Mouse (Mus musculus) gastrocnemius, adult 8-10 months (tissue): ENCODE measurements around the gene Rbm43. TPM values are rescaled to one million over a fixed set of nuclear protein-coding genes. Genes with fewer than 3 reads are reported as not detected.
A peak's percentile ranks its signal among the peaks of the same experiment; 100 is the strongest.

Experiments
- DNase-seq, 2 experiments: peaks; one replicate each; pipeline ENCODE4 v3.0.0; 2022; ENCODE audit warnings: low spot score in 2 of 2
- total RNA-seq, 4 experiments: library from RNA; stranded (reverse); gene quantifications; 2 replicates each; pipeline ENCODE4 v1.2.4; 2022

Rbm43 gene
- 1 to 10 TPM in 1 of 4 experiments, under 1 TPM in 3; 0.27 to 1.4 (median 0.69) TPM for total RNA-seq

DNA sequence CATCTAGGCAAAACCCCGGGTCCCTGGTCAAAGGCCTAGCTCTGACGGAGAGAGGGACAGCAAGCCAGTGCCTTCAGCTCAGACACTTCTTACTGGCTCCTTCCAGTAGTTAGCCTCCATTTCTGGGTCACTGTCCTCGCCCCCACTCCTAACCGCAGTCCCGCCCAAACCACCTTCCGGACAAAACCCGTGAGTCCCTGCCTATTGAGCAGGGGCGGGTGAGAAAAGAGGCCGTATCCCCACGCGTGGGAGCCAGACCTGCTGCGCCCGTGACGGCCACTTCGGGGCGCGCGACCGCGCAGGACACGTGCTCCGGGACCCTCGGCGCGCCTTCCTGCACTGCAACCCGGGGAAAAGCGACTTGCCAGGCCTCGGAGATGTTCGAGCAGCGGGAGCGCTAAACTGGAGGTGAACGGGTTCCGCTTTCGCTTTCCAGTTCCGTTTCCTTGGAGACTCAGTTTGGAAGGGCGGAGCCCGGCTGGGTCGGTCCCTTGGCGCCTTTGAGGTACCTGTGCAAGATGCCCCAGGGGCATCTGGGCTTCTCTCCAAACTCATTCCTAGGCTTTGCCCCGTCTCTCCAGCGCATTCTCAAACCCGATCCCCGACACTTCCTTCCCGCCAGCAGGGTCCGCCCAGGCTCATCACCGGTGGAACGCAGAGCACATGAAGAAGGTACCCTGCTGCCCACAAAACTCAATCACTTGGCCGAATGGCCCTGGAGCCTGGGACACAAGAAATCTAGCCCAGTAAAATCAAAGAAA, at the start of gene Rbm43:
TSS of gene Rbm43 (minus strand) at position 590 of the 761 bp plus-strand sequence.
- DNase-seq, result peak; percentile 24 to 48

DNA sequence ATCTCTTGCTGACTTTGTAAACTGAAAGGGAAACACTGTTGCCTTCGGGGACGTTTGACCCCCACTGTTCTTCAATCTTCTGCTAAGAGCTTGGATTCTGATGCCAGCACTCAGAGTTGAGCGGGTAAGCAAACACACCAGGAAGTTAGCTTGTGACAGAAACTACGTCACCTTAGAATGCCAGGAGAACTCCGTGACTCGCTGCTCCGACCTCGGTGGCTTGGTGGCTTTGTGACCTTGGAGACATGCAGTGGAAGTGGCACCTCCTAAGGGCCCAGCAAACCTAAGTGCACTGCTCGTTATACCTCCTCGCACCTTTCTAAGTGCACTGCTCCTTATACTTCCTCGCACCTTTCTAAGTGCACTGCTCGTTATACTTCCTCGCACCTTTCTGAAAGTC, 47.3 kb upstream of the Rbm43 start:
- no peak for DNase-seq

- no peak for DNase-seq
These were observed 46.7 kb upstream of the Rbm43 start for GRCm38 (mm10) chr2:51981630-51982029.

DNA sequence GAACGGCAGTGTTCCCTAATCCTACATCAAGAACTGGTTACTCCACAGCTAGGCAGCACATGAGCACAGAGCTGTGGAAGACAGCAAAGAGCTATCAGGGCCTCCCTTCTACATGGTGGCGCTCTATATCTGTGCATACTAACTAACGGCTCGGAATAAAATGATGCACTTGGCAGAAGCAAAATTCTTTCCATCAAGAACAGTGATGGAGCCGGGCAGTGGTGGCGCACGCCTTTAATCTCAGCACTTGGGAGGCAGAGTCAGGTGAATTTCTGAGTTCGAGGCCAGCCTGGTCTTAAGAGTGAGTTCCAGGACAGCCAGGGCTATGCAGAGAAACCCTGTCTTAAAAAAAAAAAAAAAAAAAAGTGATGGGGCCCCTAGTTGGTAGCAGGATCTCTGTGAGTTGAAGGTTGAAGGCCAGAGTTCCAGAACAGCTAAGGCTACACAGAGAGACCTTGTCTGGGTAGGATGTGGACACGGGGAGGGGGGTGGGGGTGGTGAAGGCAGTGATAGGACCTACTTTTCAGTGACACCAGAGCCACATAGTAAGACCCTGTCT, 38.5 kb upstream of the Rbm43 start, which contains the start of gene Nmi:
TSS of gene Nmi (minus strand) at position 85 of the 559 bp plus-strand sequence.
- no peak for DNase-seq

GRCm38 (mm10) chr2:51972641-51973409, 37.9 kb upstream of the Rbm43 start:
- peak in 1 of 2 experiments; percentile 25 for DNase-seq

GRCm38 (mm10) chr2:51972142-51972541, 37.2 kb upstream of the Rbm43 start:
- DNase-seq, result no peak

DNA sequence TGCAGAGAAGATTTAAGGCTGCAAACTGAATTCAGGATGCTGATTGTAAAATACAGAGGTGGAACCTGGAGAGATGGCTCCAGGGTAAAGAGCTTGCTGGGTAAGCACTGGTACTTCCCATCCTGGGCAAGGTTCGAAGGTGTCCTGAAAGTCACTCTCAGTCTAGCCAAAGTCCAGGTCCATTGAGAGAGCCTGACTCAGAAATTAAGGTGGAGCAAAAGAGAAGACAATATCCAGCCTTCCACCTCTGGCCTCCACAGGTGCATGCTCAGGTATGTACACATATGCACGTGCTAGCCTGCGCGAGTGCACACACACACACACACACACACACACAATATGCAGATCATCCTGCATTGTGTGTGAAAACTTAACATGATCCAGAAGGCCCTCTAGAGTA, 35.9 kb upstream of the Rbm43 start:
- DNase-seq, result no peak

DNA sequence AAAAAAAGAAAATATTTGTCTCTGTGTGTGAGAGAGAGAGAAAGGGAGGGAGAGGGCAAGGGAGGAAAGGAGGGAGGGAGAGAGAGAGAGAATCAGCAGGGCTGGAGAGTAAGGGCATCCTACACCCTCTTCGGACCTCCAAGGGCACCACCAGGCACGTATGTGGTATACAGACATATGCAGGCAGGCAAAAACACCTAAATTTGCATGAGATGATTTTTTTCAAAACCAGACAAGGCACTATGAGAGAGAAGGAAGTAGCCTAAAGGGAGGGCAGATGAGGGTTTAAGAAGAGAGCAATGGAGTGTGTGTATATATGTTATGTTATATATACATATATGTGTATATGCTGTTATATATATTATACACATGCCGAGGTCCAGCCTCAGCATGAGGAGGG, 32.3 kb upstream of the Rbm43 start:
- no peak for DNase-seq

DNA sequence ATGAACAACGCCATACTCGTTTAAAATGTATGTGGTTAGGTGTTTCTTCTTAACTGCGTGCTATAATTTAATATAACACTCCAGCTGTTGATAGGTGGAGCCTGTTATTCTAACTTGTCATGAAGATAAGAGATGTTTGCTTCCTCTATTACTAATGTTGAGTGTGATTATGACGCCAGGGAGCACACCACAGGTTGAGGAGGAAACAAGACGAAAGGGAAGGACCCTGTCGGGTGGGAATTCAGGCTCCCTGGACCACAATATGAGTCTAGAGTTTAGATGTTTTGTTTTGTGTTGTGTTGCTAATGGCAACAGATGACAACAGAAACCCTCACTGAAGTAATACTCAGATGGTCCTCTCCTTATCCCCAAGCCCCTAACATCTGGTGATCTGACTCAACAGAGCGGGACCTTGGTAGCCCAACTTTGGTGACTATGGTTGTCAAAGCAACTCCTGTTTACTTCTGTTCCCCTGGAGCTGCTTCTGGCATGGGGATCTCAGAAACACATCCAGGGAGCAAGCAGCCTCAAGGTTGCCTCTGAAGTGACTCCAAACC, 18.8 kb upstream of the Rbm43 start:
- no peak for DNase-seq

DNA sequence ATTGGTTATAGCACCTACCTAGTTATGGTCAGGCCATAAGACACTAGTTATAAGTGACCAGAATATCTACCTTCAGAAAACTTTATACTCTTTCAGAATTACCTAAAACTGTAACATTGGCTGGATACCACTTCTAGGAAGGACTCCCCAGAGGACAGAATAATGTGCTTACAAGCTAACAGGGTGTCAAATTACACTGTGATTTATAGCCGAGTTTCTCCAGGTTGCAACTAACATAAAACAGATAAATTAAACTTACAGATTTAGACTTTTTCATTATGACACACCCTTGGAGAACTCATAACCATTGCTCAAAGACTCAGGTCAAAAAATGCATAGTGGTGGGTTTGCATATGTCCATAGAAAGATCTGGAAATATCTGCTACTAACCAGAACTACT, 15.9 kb upstream of the Rbm43 start:
- DNase-seq, result no peak

- DNase-seq, result no peak
These were observed 13.3 kb upstream of the Rbm43 start for GRCm38 (mm10) chr2:51948105-51948830.

DNA sequence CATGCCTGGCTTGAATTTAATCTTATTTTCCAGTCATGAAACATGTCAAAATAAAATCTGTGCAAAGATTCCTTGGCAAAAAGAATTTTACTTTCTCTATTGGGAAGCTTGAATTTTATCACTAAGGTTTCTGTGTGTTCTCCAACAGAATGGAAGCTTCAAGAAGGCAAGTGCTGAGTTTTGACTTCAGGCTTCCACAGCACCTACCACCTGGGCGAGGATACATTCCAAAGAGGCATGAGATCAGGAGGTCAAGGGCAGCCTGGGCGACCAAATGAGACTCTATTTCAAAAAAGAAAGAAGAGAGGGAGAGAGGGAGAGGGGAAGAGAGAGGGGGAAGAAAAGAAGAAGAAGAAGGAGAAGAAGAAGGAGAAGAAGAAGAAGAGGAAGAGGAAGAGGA, 10.8 kb upstream of the Rbm43 start:
- DNase-seq, result no peak

DNA sequence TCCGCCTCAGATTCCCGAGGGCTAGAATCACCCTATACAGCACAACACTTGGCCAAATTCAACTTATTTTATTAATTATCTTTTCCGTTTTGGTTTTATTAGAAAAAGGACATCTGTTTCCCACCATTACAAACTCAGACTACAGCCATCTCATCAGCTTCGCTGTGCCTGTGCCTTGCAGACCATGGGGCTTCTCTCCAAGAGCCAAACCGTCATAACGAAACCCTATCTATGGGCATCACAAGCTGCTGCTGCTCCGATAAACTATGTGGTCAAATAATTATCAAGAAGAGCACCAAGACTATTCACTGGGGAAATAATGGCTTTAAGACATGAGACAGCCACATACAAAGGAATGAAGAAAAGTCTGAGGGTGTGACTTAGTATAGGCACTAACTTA, 6.9 kb upstream of the Rbm43 start:
- no peak for DNase-seq

- no peak for DNase-seq
These were observed 3.8 kb upstream of the Rbm43 start for GRCm38 (mm10) chr2:51938750-51939149.

DNA sequence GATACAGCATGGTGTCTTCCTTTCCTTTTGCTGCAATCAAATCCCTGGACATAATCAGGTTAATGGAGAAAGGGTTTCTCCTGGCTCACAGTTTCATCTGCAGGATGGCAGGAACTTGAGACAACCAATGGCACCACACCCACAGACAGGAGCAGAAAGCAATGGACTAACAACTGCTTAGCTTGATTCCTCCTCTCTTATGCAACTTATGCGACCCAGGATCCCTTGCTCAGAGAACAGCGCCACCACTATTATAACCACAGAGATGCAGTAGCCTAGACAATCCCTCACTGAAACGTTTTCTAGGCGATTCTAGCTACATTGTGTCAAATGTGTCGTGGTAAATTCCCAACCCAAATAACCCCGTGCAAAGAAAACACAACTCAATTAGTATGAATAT, 2.0 kb upstream of the Rbm43 start:
- no peak for DNase-seq

DNA sequence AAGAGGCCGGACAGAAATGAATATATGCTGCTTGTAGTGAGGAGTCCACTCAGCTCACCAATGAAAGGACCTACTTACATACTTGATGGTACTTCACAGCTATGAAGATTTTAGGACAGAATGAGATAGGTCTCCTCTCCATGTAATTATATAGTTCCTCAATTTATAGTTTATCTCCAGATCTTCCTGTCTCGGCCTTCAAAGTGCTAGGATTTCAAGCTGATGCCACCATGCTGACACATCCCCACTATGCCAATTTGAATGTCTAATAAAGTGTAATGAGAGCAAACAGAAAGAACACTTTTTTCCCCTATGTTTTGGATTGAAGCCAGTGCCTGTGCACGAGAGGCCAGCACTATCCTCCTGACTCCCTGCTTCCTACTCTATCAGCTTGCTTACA, 1.6 kb upstream of the Rbm43 start:
- DNase-seq, result no peak

DNA sequence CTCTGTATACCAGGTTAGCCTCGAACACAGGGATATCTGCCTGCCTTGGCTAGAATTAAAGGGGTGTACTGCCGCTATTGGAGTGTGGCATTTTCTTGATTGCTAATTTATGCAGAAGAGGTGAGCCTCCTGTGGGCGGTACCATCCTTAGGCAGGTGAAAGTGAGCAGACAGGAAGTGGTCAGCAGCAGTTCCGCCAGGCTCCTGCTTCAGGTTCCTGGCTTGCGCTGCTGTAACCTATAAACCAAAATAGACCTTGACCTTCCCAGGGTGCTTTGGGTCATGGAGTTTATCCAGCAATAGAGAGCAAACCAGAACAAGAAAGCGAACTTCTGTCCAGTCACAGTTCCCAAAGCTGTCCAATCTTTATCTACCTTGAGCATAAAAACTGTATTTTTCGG, 958 bp upstream of the Rbm43 start:
- no peak for DNase-seq

DNA sequence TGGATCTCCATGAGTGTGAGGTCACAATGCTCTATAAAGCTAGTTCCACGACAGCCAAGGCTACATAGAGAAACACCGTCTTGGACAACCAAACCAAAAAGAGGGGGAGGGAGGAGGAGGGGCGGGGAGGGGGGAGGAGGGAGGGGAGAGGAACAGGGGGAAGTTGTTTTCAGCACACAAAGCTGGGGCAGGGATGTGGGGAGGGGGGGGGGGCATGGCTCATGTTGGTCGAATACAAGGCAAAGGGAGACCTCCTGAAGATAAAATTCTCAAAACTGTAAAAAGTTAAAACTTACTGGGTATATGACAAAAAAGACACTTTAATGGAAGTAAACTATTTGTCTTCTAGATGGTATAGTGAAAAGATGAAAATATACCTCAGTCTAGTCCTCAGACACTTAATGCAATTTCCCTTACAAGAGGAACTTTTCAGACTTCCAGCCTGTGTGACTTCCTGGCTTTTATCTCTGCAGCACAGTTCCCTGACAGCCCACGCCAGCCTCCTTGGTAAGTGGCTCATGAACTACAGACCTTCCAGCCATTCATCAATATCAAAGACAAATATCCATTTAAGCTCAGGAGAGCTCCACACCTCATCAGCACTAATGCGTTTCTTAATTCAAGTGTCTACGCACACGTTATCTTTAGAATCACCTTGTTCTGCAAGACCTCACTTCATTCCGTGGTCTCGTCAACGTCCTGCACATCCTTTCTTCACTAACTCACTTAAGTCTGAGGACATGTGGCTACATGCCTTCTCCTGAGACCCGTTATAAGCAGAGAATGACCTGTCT, 1.4 kb downstream of the Rbm43 start:
- no peak for DNase-seq

GRCm38 (mm10) chr2:51931241-51931640, 3.7 kb downstream of the Rbm43 start:
- no peak for DNase-seq

- DNase-seq, result peak; percentile 22 to 44
These were observed 19.9 kb downstream of the Rbm43 start for GRCm38 (mm10) chr2:51914944-51915680.
